Mouse (Mus musculus) heart, postnatal 10 days (tissue): ENCODE data around the gene Mc1r. TPM values are rescaled to one million over a fixed set of nuclear protein-coding genes. Genes with fewer than 3 reads are reported as not detected.
"Not testable (repeated sequence)": the region's sequence is repeated elsewhere in the genome, so short reads cannot be mapped to it uniquely, and the experiment has no call there.

Source experiments
- DNase-seq, 2 experiments: peaks; one replicate each; pipeline ENCODE4 v3.0.0; 2021
- intact Hi-C: fragments of 180-260 bp; cut with DNase I; formaldehyde crosslinking; loops from one replicate; pipeline ENCODE4 v1.15.1; 2025
- total RNA-seq, 2 experiments: library from RNA; stranded (reverse); gene quantifications; 2 replicates each; pipeline ENCODE4 v1.2.3; 2021

Gene Mc1r
- total RNA-seq, 2 experiments from 2014 or later, result not detected

GRCm38 (mm10) chr8:123428939-123429721 is 22.2 kb downstream of the Mc1r start:
- no peak for DNase-seq
- intact Hi-C loops, result no loop called here

GRCm38 (mm10) chr8:123429722-123430013 is 22.8 kb downstream of the Mc1r start:
- DNase-seq, intact Hi-C loops: not testable (repeated sequence)

GRCm38 (mm10) chr8:123430936-123431335 is 24.0 kb downstream of the Mc1r start:
- DNase-seq, intact Hi-C loops: not testable (repeated sequence)

- intact Hi-C loops, result no loop called here
- no peak for DNase-seq
Measured at GRCm38 (mm10) chr8:123431616-123432365, 24.9 kb downstream of the Mc1r start.

- intact Hi-C loops, result no loop called here
- DNase-seq, result no peak
Measured at GRCm38 (mm10) chr8:123432381-123432780, 25.5 kb downstream of the Mc1r start.

GRCm38 (mm10) chr8:123433241-123433974 is 26.5 kb downstream of the Mc1r start:
- DNase-seq, intact Hi-C loops: not testable (repeated sequence)

GRCm38 (mm10) chr8:123441788-123442187 is 34.9 kb downstream of the Mc1r start:
- no peak for DNase-seq
- intact Hi-C loops, result loop anchor here (2.0 to 5.0 kb wide), 2 partner anchors 36 to 67 kb away; partner anchors contain the start of gene Afg3l1

- DNase-seq, result no peak
- intact Hi-C loops, result loop anchor here (2.0 to 5.0 kb wide), 2 partner anchors 35 to 68 kb away; partner anchors contain the start of gene Afg3l1
Measured at GRCm38 (mm10) chr8:123442351-123442750, 35.4 kb downstream of the Mc1r start.

GRCm38 (mm10) chr8:123442871-123443575 is 36.1 kb downstream of the Mc1r start:
- intact Hi-C loops, result loop anchor here (2.0 to 5.0 kb wide), 2 partner anchors 34 to 68 kb away; partner anchors contain the start of gene Afg3l1
- DNase-seq, result peak; percentile 96 to 98

- intact Hi-C loops, result loop anchor here (2.0 to 5.0 kb wide), 2 partner anchors 34 to 69 kb away; partner anchors contain the start of gene Afg3l1
- no peak for DNase-seq
Measured at GRCm38 (mm10) chr8:123443576-123443921, 36.6 kb downstream of the Mc1r start.

GRCm38 (mm10) chr8:123444131-123444530 is 37.2 kb downstream of the Mc1r start:
- DNase-seq, result no peak
- intact Hi-C loops, result loop anchor here (5.0 kb wide), 1 partner anchor 33 kb away; the partner anchor contains the start of gene Afg3l1

- intact Hi-C loops, result no loop called here
- no peak for DNase-seq
Measured at GRCm38 (mm10) chr8:123445981-123446380, 39.1 kb downstream of the Mc1r start.

GRCm38 (mm10) chr8:123446799-123447198 is 39.9 kb downstream of the Mc1r start:
- DNase-seq, result peak; percentile 29 to 32
- intact Hi-C loops, result no loop called here

GRCm38 (mm10) chr8:123450783-123451182 is 43.9 kb downstream of the Mc1r start:
- intact Hi-C loops, result no loop called here

GRCm38 (mm10) chr8:123451747-123452146 is 44.8 kb downstream of the Mc1r start:
- DNase-seq, intact Hi-C loops: not testable (repeated sequence)

More at GRCm38 (mm10) chr8:123450783-123451182, 43.9 kb downstream of the Mc1r start:
- DNase-seq, result no peak

- intact Hi-C loops, result no loop called here
- DNase-seq, result no peak
Measured at GRCm38 (mm10) chr8:123452149-123452548, 45.2 kb downstream of the Mc1r start.

- intact Hi-C loops, result no loop called here
Measured at GRCm38 (mm10) chr8:123453291-123453690, 46.4 kb downstream of the Mc1r start.

GRCm38 (mm10) chr8:123453951-123454350 is 47.0 kb downstream of the Mc1r start:
- intact Hi-C loops, result no loop called here
- no peak for DNase-seq

More at GRCm38 (mm10) chr8:123453291-123453690, 46.4 kb downstream of the Mc1r start:
- no peak for DNase-seq

- DNase-seq, result no peak
- intact Hi-C loops, result no loop called here
Measured at GRCm38 (mm10) chr8:123454559-123454958, 47.7 kb downstream of the Mc1r start.
